Mouse (Mus musculus) heart, embryonic 11.5 days (tissue): ENCODE results near the gene Skp2. TPM values are rescaled to one million over a fixed set of nuclear protein-coding genes. Genes with fewer than 3 reads are reported as not detected.

Experiments used
- ATAC-seq: fragments of 200-750 bp; cut with Nextera tagmentation; replicated peaks from 2 replicates; pipeline ENCODE4 v1.8.0; 2017; ENCODE audit warnings: moderate library complexity; ENCODE audit not compliant: insufficient number of reproducible peaks, low FRiP score, low TSS enrichment
- H3K27ac ChIP-seq: fragments of 300-500 bp; sonication (generic); 2 replicates; pipeline ENCODE4 v1.5.1; 2014; ENCODE audit warnings: mild to moderate bottlenecking, low read depth, low read length
- H3K27me3 ChIP-seq: fragments of 300-500 bp; sonication (generic); 2 replicates; pipeline ENCODE4 v1.6.1; 2014; ENCODE audit warnings: mild to moderate bottlenecking, low read length, mixed read lengths; ENCODE audit not compliant: control insufficient read depth, insufficient read depth
- H3K36me3 ChIP-seq: fragments of 300-500 bp; sonication (generic); 2 replicates; pipeline ENCODE4 v1.6.1; 2014; ENCODE audit warnings: mild to moderate bottlenecking, low read length, moderate library complexity, mixed read lengths; ENCODE audit not compliant: control insufficient read depth, insufficient read depth
- H3K4me1 ChIP-seq: fragments of 300-500 bp; sonication (generic); 2 replicates; pipeline ENCODE4 v1.6.1; 2014; ENCODE audit warnings: low read length; ENCODE audit not compliant: control insufficient read depth, insufficient read depth
- H3K4me2 ChIP-seq: fragments of 300-500 bp; sonication (generic); 2 replicates; pipeline ENCODE4 v1.6.1; 2014; ENCODE audit warnings: mild to moderate bottlenecking, moderate library complexity
- H3K4me3 ChIP-seq: fragments of 300-500 bp; sonication (generic); 2 replicates; pipeline ENCODE4 v1.5.1; 2014; ENCODE audit warnings: low read depth, low read length
- H3K9ac ChIP-seq: fragments of 300-500 bp; sonication (generic); 2 replicates; pipeline ENCODE4 v1.6.1; 2014; ENCODE audit warnings: mild to moderate bottlenecking, low read depth, low read length, moderate library complexity
- H3K9me3 ChIP-seq: fragments of 300-500 bp; sonication (generic); replicated peaks from 2 replicates; pipeline ENCODE4 v1.6.1; 2016; ENCODE audit warnings: low read length; ENCODE audit not compliant: control insufficient read depth
- WGBS: fragments of 180-500 bp; shearing (Covaris S2); extraction: QIAGEN DNeasy Blood & Tissue Kit; methylation state at CpG from one replicate; pipeline ENCODE4 v1.1.7; 2014; ENCODE audit not compliant: insufficient replicate concordance; 5-methylcytosine and 5-hydroxymethylcytosine counted together
- polyA plus RNA-seq: library from polyadenylated mRNA; unstranded; fragments of >200 nt; fragmentation: Nextera tagmentation; extraction: Ambion mirVana; gene quantifications from 2 replicates; pipeline ENCODE4 v1.2.1, GENCODE M21; 2014

Gene Skp2
- polyA plus RNA-seq, 1 experiment from 2014 or later, result 53.3 TPM

DNA sequence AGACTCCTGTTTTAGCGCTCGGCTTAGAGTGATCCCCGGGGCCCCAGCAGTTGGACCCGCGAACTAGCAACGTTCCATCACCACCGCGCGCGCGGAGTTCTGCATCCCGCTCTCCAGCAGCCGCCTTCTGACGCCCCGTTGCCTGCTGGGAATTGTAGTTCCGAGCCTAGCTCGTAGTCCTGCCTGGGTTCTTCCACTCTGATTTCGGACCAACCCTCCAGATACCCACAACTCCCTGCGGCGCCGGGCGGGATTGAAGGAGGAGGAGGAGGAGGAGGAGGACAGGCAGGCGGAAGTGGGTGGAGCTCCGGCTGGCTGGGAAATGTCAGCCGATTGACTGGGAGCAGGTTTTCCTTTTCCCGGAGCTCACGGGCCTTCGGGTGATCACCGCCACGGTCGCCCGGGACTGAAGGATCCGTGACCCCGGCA, 15.0 kb downstream of the Skp2 start, which contains the start of gene Lmbrd2:
Gene Lmbrd2, plus strand, starts transcription at position 299 of the 429 bp plus-strand sequence.
- Histone ChIP-seq H3K9me3 (no peaks in the 10 kb centered on the region), H3K4me2 (peak within 1 kb of the TSS; percentile 81), H3K4me1 (peaks cover 7% of the 10 kb centered on the region; the same call in 1 of the 2 replicates), H3K36me3 (peaks cover 8% of the 10 kb centered on the region), H3K27ac (peak within 1 kb of the TSS; percentile 74), H3K4me3 (peak within 1 kb of the TSS; percentile 94), H3K9ac (peak within 1 kb of the TSS; percentile 86), H3K27me3 (no peaks in the 10 kb centered on the region)
- peak; percentile 98 for ATAC-seq
- under 1% methylated on average over 32 of the region's 34 CpGs for WGBS

GRCm38 (mm10) chr15:9139447-9139846, 15.8 kb downstream of the Skp2 start:
- Histone ChIP-seq H3K4me1 (peaks cover 9% of the 10 kb centered on the region; the same call in 1 of the 2 replicates), H3K4me2 (peak overlapping the region; percentile 81), H3K9me3 (no peaks in the 10 kb centered on the region), H3K9ac (peak overlapping the region; percentile 79), H3K4me3 (peak overlapping the region; percentile 94), H3K27ac (no peak overlapping the region), H3K36me3 (peaks cover 8% of the 10 kb centered on the region), H3K27me3 (no peaks in the 10 kb centered on the region)
- no peak for ATAC-seq
- 20% methylated on average over 10 of the region's 10 CpGs for WGBS

DNA sequence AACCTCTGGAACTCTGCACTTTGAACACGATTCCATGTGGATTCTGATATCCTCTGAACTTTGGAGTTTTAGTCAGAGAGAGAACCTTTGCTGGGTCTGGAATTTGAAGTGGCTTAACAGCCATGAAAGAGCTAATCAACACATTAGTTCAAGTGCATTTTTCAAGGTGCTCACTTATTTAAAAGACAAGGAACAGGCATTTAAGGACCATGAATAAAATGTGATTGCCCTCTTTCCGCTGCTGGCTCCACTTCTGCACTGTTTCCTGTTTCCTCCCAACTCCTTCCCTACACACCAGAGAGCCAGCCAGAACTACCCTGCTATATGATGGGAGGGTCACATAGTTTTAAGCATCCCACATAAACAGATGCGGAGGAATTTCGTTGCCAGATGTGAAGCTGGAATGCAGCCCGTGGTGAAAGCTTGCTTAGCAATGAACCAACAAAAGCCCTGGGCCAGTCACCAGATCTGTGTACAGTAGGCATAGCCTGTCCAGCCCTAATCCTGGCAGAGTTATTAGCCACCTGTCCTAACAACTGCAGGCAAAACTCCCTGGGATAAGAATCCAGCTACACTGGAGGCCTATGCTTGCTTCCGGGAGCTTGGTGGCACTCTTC, 20.2 kb downstream of the Skp2 start:
- no peak overlapping the region for H3K27ac ChIP-seq
- H3K27me3 ChIP-seq, result no peaks in the 10 kb centered on the region
- H3K36me3 ChIP-seq, result peaks cover 18% of the 10 kb centered on the region
- H3K9me3 ChIP-seq, result no peaks in the 10 kb centered on the region
- WGBS, result 72% methylated on average over 6 of the region's 6 CpGs
- H3K4me1 ChIP-seq, result peaks cover 9% of the 10 kb centered on the region; the same call in 1 of the 2 replicates
- ATAC-seq, result no peak
- no peak overlapping the region for H3K4me2 ChIP-seq
- H3K9ac ChIP-seq, result no peak overlapping the region
- H3K4me3 ChIP-seq, result no peak overlapping the region

- Histone ChIP-seq H3K4me2 (no peak overlapping the region), H3K27me3 (no peaks in the 10 kb centered on the region), H3K4me3 (no peak overlapping the region), H3K9ac (no peak overlapping the region), H3K4me1 (peaks cover 3% of the 10 kb centered on the region; the same call in 1 of the 2 replicates), H3K9me3 (no peaks in the 10 kb centered on the region), H3K27ac (no peak overlapping the region), H3K36me3 (peaks cover 23% of the 10 kb centered on the region)
- 84% methylated on average over 13 of the region's 13 CpGs for WGBS
- no peak for ATAC-seq
These were observed 22.4 kb downstream of the Skp2 start for GRCm38 (mm10) chr15:9132693-9133443.

DNA sequence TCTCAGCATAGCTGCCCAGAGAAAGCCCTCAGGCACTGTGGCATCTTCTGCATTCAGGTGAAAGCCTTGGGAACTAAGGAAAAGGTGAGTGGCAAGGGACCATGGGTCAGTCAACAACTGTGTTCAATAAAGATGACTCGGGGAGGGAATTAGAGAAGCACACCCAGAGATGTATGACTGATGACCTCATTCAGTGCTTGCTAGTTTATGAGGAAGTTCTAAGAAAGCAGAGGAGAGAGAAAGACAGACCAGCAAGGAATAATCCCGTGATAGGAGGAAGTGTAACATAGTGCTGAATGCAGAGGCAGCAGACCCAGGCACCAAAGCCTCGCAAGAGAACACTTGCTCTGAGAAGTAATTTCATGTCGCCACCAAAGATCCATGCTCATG, 23.7 kb downstream of the Skp2 start:
- Histone ChIP-seq H3K27me3 (no peaks in the 10 kb centered on the region), H3K4me1 (peaks cover 3% of the 10 kb centered on the region; the same call in 1 of the 2 replicates), H3K4me2 (no peak overlapping the region), H3K9ac (no peak overlapping the region), H3K9me3 (no peaks in the 10 kb centered on the region), H3K4me3 (no peak overlapping the region), H3K27ac (no peak overlapping the region), H3K36me3 (peaks cover 19% of the 10 kb centered on the region)
- WGBS, result 87% methylated on average over 4 of the region's 4 CpGs
- ATAC-seq, result no peak

GRCm38 (mm10) chr15:9130772-9131498, 24.3 kb downstream of the Skp2 start:
- Histone ChIP-seq H3K4me3 (no peak overlapping the region), H3K9me3 (no peaks in the 10 kb centered on the region), H3K27me3 (no peaks in the 10 kb centered on the region), H3K4me1 (peaks cover 3% of the 10 kb centered on the region; the same call in 1 of the 2 replicates), H3K4me2 (no peak overlapping the region), H3K9ac (no peak overlapping the region), H3K27ac (no peak overlapping the region), H3K36me3 (peaks cover 15% of the 10 kb centered on the region; the same call in 1 of the 2 replicates)
- WGBS, result 79% methylated on average over 9 of the region's 9 CpGs
- no peak for ATAC-seq

DNA sequence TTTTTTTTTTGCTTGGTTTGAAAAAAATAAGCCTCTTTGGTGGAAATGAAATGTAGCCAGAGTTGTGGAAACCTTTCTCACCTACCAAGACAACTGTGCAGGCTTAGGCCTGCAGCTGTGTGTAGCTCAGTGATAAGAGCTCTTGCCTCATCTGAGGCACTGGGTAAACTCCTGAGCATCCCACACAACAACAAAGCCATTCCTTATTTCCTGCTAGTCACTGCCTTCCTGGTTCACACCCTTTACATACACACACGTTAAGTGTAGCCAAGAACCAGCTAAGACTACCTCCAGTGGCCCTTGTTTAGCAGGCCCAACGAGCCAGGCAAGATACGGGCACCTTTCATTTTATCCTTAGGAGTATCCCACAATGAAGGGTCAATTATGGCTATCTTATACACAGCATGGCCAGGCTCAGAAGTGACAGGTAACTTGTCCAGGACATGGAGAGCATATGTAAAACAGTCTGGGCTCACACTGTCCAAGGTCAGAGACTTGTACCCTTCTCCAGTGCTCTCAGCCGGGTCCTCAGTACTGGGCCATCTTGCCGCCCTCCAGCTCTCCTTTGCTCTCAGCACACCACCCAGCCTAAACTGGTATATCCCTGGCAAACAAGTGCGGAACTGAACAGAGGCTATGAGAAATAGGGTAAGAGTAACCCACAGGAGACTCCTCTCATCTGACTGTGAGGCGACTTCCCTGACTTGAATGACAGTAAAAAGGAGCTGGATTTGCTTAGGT, 28.0 kb downstream of the Skp2 start:
- H3K9ac ChIP-seq, result no peak overlapping the region
- no peak for ATAC-seq
- no peaks in the 10 kb centered on the region for H3K9me3 ChIP-seq
- H3K4me1 ChIP-seq, result no peaks in the 10 kb centered on the region
- no peak overlapping the region for H3K27ac ChIP-seq
- WGBS, result 83% methylated on average over 7 of the region's 7 CpGs
- H3K4me3 ChIP-seq, result no peak overlapping the region
- H3K4me2 ChIP-seq, result no peak overlapping the region
- peaks cover 29% of the 10 kb centered on the region for H3K36me3 ChIP-seq
- H3K27me3 ChIP-seq, result no peaks in the 10 kb centered on the region

DNA sequence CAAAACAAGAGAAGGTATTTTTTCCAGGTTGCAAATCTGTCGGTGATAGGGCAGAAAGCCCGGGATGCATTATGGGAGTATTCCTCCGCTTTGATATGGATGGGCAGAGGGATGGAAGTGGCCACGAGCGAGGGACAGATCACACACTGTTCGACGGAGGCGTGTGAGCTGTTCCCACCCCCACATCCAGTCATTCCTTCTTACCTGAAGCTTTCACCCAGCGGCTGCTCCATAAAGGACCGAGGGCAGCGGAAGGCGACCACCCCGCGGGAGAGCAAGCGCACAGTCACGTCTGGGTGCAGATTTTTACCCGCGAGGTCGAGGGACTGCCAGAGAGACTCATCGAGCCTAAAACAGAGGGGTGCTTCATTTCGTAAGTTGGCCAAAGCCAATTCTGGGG, 30.4 kb downstream of the Skp2 start:
- no peaks in the 10 kb centered on the region for H3K27me3 ChIP-seq
- no peak overlapping the region for H3K4me3 ChIP-seq
- H3K4me1 ChIP-seq, result no peaks in the 10 kb centered on the region
- WGBS, result 94% methylated on average over 21 of the region's 21 CpGs
- H3K27ac ChIP-seq, result no peak overlapping the region
- ATAC-seq, result no peak
- no peak overlapping the region for H3K9ac ChIP-seq
- no peak overlapping the region for H3K4me2 ChIP-seq
- H3K36me3 ChIP-seq, result peaks cover 28% of the 10 kb centered on the region
- H3K9me3 ChIP-seq, result no peaks in the 10 kb centered on the region
